Mouse (Mus musculus): ENCODE data around the gene Fzd1.

Fzd1 gene

DNA sequence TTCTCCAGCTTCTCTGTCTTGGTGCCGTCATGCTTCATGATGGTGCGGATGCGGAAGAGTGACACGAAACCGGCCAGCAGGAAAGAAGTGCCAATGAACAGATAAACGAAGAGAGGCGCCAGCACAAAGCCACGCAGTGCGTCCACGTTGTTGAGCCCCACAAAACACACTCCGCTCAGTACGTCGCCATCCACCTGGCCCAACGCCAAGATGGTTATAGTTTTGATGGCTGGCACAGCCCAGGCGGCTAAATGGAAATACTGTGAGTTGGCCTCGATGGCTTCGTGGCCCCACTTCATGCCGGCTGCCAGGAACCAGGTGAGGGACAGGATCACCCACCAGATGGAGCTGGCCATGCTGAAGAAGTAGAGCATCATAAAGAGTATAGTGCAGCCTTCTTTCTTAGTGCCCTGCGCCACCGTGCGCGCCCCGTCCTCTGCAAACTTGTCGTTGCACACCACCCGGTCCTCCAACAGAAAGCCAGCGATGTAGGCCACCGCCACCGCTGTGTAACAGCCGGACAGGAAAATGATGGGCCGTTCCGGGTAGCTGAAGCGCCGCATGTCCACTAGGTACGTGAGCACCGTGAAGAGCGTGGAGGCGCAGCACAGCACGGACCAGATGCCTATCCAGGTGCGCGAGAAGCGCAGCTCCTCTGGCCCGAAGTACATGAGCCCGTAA is 1.7 kb downstream of the Fzd1 start:
- ChIA-PET CTCF (no interaction called here), POLR2A (interaction anchor here in 2 of 4 experiments (0.6 to 1.6 kb wide), 4 partner anchors 19 to 884 kb away, joined by 3 to 4 read pairs (median 3); no protein-coding TSS in a partner anchor)

DNA sequence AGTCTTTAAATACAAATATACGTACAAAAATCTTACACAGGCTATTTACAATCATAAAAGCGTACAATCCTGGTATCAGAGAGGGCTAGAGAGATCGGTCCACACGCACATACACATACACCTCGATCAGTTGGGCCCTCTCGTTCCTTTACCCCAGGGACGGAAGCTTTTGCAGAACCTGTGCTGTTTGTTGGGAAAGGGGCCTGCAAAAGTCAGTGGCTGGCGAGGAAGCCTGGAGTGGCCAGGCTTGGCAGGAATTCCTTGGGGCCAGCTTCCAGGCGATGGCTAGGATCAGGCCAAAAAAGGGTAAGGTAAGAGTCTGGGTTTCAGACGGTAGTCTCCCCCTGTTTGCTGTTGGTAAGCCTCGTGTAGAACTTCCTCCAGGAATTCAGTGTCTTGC is 2.5 kb downstream of the Fzd1 start:
- ChIA-PET POLR2A (interaction anchor here in 1 of 4 experiments (0.6 to 1.6 kb wide), 3 partner anchors 9 to 39 kb away, joined by 3 to 4 read pairs (median 4); no protein-coding TSS in a partner anchor), CTCF (no interaction called here)

DNA sequence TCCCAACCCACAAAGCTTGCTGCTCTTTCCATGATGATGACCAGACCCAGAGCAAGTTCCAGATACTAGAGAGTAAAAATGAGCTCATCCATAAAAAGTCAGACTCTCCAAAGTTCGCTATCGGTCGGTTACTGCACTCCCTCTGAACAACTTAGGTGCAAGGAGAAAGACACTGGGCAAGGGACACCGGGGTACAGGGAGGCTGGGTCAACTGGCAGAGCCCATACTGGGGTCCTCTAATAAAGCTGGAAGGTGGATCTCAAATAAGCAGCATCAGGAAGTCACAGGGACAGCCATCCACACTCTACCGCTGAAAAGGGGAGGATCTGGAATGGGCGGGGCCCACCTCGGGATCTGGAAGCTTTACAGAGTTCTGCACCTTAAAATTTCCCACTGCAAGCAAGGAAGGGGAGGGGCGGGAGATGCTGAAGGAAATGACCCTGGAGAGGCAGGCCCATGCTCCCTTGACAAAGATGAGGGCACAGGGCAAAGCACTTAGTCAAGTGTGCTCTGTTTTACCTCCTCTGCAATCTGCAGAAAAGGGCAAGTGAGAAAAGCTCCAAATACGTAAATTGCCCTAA is 3.0 kb downstream of the Fzd1 start:
- POLR2A ChIA-PET = interaction anchor here in 1 of 4 experiments (0.6 to 1.6 kb wide), 3 partner anchors 9 to 39 kb away, joined by 3 to 4 read pairs (median 4); no protein-coding TSS in a partner anchor
- CTCF ChIA-PET = no interaction called here

DNA sequence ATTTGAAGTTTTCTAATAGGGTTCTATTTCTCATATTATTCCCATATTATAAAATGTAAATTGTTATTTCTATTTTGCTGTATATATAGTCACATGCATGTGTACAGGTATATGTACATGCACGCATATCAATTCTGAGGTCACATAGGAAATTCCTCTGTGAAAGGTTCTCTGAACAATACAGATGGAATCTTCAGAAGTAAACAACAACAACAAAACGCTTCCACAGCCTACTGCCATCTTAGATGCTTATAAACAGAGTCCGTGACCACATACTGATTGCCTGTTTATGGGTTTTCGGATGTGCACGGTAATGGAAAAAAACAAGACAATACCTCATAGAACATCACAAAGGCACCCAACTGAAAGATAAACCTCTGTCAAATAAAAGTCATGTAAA is 4.7 kb downstream of the Fzd1 start:
- ChIA-PET POLR2A (no interaction called here), CTCF (no interaction called here)

DNA sequence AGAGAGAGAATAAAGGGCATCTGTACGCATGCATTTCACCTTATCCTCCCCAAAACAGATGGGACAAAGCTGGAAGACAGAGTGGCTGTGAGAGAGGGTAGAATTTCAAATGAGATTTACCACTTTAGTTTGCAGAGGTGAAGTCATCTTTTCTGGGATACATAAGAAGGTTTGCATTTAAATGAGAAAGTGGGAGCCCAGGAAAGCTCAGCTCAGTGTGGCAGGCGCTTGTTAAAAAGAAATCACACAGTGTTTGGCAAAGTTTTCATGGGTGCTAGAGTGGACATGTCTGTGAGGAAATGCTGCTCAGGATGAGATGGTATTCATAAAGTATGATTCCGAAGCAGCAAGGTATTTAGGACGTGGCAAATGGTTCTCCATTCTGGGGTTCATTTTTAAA is 15.1 kb downstream of the Fzd1 start:
- POLR2A ChIA-PET = no interaction called here

DNA sequence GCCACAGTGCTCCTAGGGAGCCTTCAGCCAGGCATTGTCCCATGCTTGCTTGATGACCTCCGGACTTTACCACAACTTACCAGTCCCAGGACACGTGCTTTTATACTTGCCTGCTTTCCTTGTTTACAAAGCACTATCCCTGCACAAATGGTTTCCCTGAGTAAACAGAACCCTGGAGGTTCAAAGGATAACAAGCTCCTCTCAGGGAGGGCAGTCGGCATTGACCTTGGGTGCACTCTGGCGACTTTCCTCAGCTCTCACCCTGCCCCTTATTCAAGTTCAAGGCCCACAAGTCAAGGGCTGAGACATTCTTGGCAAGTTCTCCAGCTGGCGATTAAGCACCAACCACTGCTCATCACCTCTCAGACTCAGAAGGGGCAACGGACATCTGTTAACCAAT is 20.8 kb downstream of the Fzd1 start:
- CTCF ChIA-PET = no interaction called here
- POLR2A ChIA-PET = interaction anchor here in 1 of 4 experiments (1.3 kb wide), 1 partner anchor 18 kb away, joined by 4 read pairs; no protein-coding TSS in a partner anchor

More for the DNA sequence above, 15.1 kb downstream of the Fzd1 start:
- CTCF ChIA-PET = no interaction called here

DNA sequence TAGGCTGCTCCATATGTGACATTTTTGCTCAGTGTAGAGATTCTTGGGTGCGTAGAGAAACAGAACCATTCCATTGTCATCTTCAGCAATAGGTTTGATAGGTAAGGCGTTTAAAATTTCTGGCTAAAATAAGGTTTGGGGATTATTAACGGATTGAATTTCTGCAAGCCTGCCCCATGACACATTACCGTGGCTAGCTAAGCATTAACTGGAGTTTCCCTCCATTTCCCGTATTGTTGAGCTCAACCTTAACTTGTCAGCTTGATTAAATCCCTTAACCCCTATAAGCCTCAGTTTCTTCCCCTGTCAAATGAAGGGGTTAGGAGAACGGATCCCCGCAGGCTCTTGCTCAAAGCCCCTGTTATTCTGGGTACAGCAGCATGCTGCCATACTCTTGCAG is 22.4 kb downstream of the Fzd1 start:
- CTCF ChIA-PET = no interaction called here
- POLR2A ChIA-PET = no interaction called here

DNA sequence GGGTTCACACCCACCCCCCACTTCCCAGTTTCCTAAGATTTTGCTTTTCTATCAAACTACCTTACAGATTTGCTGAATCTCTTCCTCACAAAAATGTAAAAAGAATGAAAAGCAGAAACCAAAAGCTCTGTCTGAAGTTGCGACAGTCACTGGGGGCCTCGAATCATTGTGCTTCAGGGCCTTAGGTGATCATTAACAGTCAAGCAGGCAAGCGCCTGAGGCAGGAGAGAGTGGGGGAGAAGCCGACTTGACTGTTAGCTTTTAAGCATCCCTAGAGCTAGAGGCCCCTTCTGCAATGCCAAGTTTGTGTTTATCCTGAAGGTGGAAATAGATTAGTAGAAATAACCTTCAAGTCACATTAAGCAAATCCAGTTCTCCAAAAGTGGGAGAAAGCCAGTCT is 24.6 kb downstream of the Fzd1 start:
- ChIA-PET POLR2A (no interaction called here), CTCF (interaction anchor here in 1 of 4 experiments (0.6 kb wide), 1 partner anchor 470 kb away, joined by 3 read pairs; no protein-coding TSS in a partner anchor)

DNA sequence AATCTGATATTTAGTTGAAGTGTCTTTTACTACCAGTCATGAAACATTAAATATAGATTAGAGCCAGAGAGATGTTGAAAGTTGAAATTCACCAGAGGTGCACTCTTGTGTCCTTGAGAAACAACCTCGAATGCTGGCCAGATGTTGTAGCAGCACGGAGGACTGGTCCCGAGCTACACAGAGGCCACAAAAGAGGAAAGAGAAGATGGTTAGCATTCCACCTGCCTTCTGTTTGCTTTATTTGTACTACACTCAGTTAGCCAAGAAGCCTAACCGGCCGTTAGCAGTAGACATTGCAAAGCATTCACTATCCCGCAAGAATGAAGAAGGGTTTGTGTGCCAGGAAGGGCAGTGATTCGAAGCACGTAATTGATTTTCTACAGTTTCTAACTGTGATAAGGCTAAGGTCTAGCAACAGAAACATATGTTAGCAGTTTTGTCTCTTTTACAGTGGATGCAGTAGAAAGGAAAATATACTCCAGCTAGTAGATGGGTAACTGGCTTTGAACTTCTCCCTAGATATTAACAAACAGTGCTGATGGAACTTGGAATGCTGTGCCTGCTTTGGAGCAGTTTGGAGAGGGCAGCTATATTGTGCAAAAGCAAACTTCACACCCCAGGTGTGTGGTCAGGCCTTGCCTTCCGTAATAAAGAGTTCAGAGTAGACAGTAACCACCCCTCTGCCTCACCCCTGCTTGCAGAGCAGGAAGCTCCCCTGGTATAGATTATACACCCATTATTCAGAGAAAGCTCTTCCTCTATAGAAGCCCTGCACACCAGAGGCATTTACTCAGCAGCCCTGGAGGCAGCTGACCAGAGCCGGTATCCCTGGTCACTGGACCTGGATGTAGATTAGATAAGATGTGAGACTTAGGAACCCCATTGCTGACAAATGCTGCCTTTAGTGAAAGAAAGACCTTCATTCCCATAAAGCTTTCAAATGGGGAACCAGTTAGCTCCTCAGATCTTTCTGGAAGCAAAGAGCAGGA is 25.3 kb downstream of the Fzd1 start:
- CTCF ChIA-PET = interaction anchor here in 1 of 4 experiments (0.6 kb wide), 1 partner anchor 470 kb away, joined by 3 read pairs; no protein-coding TSS in a partner anchor
- POLR2A ChIA-PET = no interaction called here

DNA sequence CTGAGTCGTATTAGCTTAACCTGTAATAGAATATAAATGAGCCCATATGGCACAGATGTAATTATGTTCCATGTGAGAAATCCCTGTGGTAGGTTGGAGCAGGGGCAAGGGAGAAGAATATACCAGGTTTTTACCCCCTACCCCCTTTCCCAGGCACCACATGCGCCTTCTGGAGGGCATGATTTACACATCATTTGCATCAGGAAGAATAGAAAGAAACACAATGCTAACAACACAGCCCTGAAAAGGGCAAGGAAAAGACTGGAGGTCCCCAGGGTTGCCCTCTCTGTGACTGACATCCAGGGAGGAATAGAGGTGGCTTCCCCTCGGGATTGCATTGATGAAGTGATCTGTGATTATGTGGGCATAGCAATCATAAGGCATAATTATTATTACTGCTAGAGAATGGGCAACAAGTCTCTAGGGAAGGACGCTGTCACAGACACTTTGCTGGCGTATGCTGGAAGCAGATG is 26.1 kb downstream of the Fzd1 start:
- ChIA-PET POLR2A (no interaction called here), CTCF (no interaction called here)

DNA sequence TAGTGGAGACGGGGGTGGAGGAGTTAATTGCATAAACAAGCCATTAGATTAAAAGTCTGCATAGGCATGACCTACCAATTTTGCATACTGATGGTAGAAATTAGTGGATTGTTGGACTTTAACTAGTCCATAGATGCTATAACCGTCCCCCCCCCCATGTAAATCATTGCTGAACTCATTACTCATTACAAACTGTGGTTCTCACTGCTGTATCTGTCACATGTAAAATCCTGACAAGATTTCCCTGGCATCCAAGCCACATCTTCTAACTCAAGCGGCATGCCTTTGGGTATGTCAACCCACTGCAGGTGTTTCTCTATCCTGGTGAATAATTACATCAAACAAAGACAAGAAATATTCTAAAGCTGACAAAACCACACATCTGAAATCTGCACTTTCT is 26.8 kb downstream of the Fzd1 start:
- POLR2A ChIA-PET = no interaction called here
- CTCF ChIA-PET = no interaction called here
